Mouse (Mus musculus): ENCODE data around the gene Uhrf2.

- TF ChIP-seq POLR2A (IDR thresholded peaks at IDR 0.05; ENCODE audit: insufficient read length, low read depth) (no peak), TCF3 (IDR thresholded peaks at IDR 0.05; ENCODE audit: insufficient read length, low read depth) (no peak), E2F4 (IDR thresholded peaks at IDR 0.05; ENCODE audit: insufficient read depth) (no peak), USF1 (IDR thresholded peaks at IDR 0.05; ENCODE audit: low read depth) (no peak), CEBPB (IDR thresholded peaks at IDR 0.05; ENCODE audit: insufficient read depth, poor library complexity, severe bottlenecking) (no peak)
Observed at GRCm38 (mm10) chr19:30124999-30125669, 94.8 kb downstream of the Uhrf2 start.

Data from myocyte (in vitro differentiated cells).